8 mouse cellular contexts compared by ENCODE assay signal in genomic region chr11:88692374-88692773, GRCm38 (mm10). TPM values are rescaled to one million over a fixed set of nuclear protein-coding genes. Genes with fewer than 3 reads are reported as not detected.
A peak's percentile ranks its signal among the peaks of the same experiment; 100 is the strongest.
DNase-seq lines count a peak whose midpoint lies in the region; ATAC-seq lines count a peak whose summit lies in the region.

No protein-coding gene starts in this region.

- H3K27ac ChIP-seq in forebrain, embryonic 14.5 days (ENCODE audit: low read depth, low read length) = 0 out of 2 replicates have a peak overlapping the region, but pooled peaks have one; percentile 9
- H3K27ac ChIP-seq in limb, embryonic 11.5 days (replicated peaks; ENCODE audit: low read depth, low read length) = 0 out of 2 replicates have a peak overlapping the region, but pooled peaks have one; percentile 12
- H3K27ac ChIP-seq in liver, embryonic 11.5 days (ENCODE audit: low read depth, low read length) = no peak overlapping the region; the same call in 1 of the 2 replicates

- no peak overlapping the region for H3K4me2 ChIP-seq in forebrain, embryonic 14.5 days (ENCODE audit: low read length)
- H3K4me2 ChIP-seq in limb, embryonic 11.5 days (ENCODE audit: low read depth, severe bottlenecking) = no peak overlapping the region
- H3K4me2 ChIP-seq in liver, embryonic 11.5 days = no peak overlapping the region

- 17% methylated on average over 9 of the region's 10 CpGs for WGBS in forebrain, embryonic 14.5 days
- WGBS in limb, embryonic 11.5 days = 42% methylated on average over 8 of the region's 10 CpGs
- 37% methylated on average over 9 of the region's 10 CpGs for WGBS in liver, embryonic 11.5 days

- ATAC-seq in forebrain, embryonic 14.5 days = peak; percentile 33; the same call in 1 of the 2 replicates
- no peak for ATAC-seq in limb, embryonic 11.5 days (ENCODE audit: insufficient number of reproducible peaks, low FRiP score, low TSS enrichment, low read depth)
- no peak for ATAC-seq in liver, embryonic 11.5 days (replicated peaks; ENCODE audit: low FRiP score)

- H3K4me3 ChIP-seq in forebrain, embryonic 14.5 days (ENCODE audit: low read depth, low read length) = no peak overlapping the region
- no peak overlapping the region for H3K4me3 ChIP-seq in limb, embryonic 11.5 days (ENCODE audit: low read depth, low read length)
- H3K4me3 ChIP-seq in liver, embryonic 11.5 days (ENCODE audit: low read depth, low read length) = no peak overlapping the region

- H3K9ac ChIP-seq in forebrain, embryonic 14.5 days (ENCODE audit: low read length) = no peak overlapping the region
- no peak overlapping the region for H3K9ac ChIP-seq in limb, embryonic 11.5 days (ENCODE audit: low read length)
- no peak overlapping the region for H3K9ac ChIP-seq in liver, embryonic 11.5 days (ENCODE audit: low read depth, low read length)

- peaks cover 19% of the 10 kb centered on the region for H3K36me3 ChIP-seq in forebrain, embryonic 14.5 days (ENCODE audit: control insufficient read depth, insufficient read depth, low read length)
- no peaks in the 10 kb centered on the region for H3K36me3 ChIP-seq in limb, embryonic 11.5 days (ENCODE audit: control insufficient read depth, insufficient read depth, low read length)
- peaks cover 4% of the 10 kb centered on the region for H3K36me3 ChIP-seq in liver, embryonic 11.5 days (ENCODE audit: control insufficient read depth, insufficient read depth, low read length)

- H3K4me1 ChIP-seq in forebrain, embryonic 14.5 days (ENCODE audit: control insufficient read depth, insufficient read depth, low read length) = peaks cover 38% of the 10 kb centered on the region
- peaks cover 81% of the 10 kb centered on the region for H3K4me1 ChIP-seq in limb, embryonic 11.5 days (ENCODE audit: control insufficient read depth, insufficient read depth, low read length)
- peaks cover 47% of the 10 kb centered on the region for H3K4me1 ChIP-seq in liver, embryonic 11.5 days (replicated peaks; ENCODE audit: control insufficient read depth, insufficient read depth, low read length)

- intact Hi-C loops in left cerebral cortex, postnatal 36 days (cut with DNase I) = no loop called here

- DNase-seq in ovary, postnatal 36 days (ENCODE audit: low spot score) = peak; percentile 66
- no peak for DNase-seq in ovary, postnatal 10 days (ENCODE audit: low spot score)
- DNase-seq in forebrain, embryonic 14.5 days (ENCODE audit: low spot score) = peak; percentile 41
- no peak for DNase-seq in limb, embryonic 11.5 days (ENCODE audit: low spot score)
- peak; percentile 30 for DNase-seq in thymus, postnatal 25 days
- DNase-seq in left cerebral cortex, postnatal 36 days (ENCODE audit: low spot score in 2 of 2) = no peak
- DNase-seq in liver, embryonic 11.5 days (ENCODE audit: low spot score) = no peak
- DNase-seq in frontal cortex, postnatal 10 days (ENCODE audit: low spot score in 2 of 2) = no peak

- H3K9me3 ChIP-seq in forebrain, embryonic 14.5 days (replicated peaks; ENCODE audit: control insufficient read depth, low read length) = no peaks in the 10 kb centered on the region
- no peaks in the 10 kb centered on the region for H3K9me3 ChIP-seq in limb, embryonic 11.5 days (ENCODE audit: control insufficient read depth, low read length)
- no peaks in the 10 kb centered on the region for H3K9me3 ChIP-seq in liver, embryonic 11.5 days (ENCODE audit: control insufficient read depth, low read length)

- H3K27me3 ChIP-seq in forebrain, embryonic 14.5 days (replicated peaks; ENCODE audit: control insufficient read depth, insufficient read depth, low read length) = no peaks in the 10 kb centered on the region
- H3K27me3 ChIP-seq in limb, embryonic 11.5 days (ENCODE audit: control insufficient read depth, insufficient read depth, low read length) = no peaks in the 10 kb centered on the region
- no peaks in the 10 kb centered on the region for H3K27me3 ChIP-seq in liver, embryonic 11.5 days (replicated peaks; ENCODE audit: control insufficient read depth, insufficient read depth, low read length)

RNA-seq across cellular contexts. Expression of gene Msi2, which starts 25.9 kb away (rescaled TPM):
- 19.9 and 20.3 TPM in 2 replicates for polyA plus RNA-seq in forebrain, embryonic 14.5 days (2014; fragmentation: Nextera tagmentation; extraction: Ambion mirVana)
- polyA plus RNA-seq in limb, embryonic 11.5 days (2014; fragmentation: Nextera tagmentation; extraction: Ambion mirVana) = 18.1 and 20.6 TPM in 2 replicates
- total RNA-seq in left cerebral cortex, postnatal 36 days (2021) = 100 to 1,000 TPM; 117 to 132 TPM
- polyA plus RNA-seq in liver, embryonic 11.5 days (2014; fragmentation: Nextera tagmentation; extraction: Ambion mirVana) = 7.1 and 8.2 TPM in 2 replicates

Comparison
In these comparisons a context has a peak if more than half of its experiments do, and no peak if none do; other contexts are left out.
1. DNase-seq: peak in ovary, postnatal 36 days (single experiment), forebrain, embryonic 14.5 days (single experiment) and thymus, postnatal 25 days (single experiment); none in ovary, postnatal 10 days (single experiment), limb, embryonic 11.5 days (single experiment), left cerebral cortex, postnatal 36 days (0 of 2), liver, embryonic 11.5 days (single experiment) and frontal cortex, postnatal 10 days (0 of 2).